Mouse (Mus musculus) erythroblast, adult 5-6 weeks (primary cell): ENCODE results near the gene Tefm. TPM values are rescaled to one million over a fixed set of nuclear protein-coding genes. Genes with fewer than 3 reads are reported as not detected.
"Not testable (repeated sequence)": the region's sequence is repeated elsewhere in the genome, so short reads cannot be mapped to it uniquely, and the experiment has no call there.

Experiments used
- ATAC-seq: replicated peaks from 2 replicates; pipeline ENCODE4 v1.8.0; 2016; ENCODE audit warnings: moderate number of reproducible peaks, mild to moderate bottlenecking, moderate TSS enrichment, inconsistent platforms; ENCODE audit not compliant: poor library complexity, low FRiP score, severe bottlenecking
- total RNA-seq, 2 experiments: library from RNA; stranded (forward) in 1 of 2; stranded (reverse) in 1 of 2; fragments of 150-400 nt in 1 of 2; fragments of 200-764, 138-1000 nt in 1 of 2; gene quantifications; 2 replicates each; pipeline versions ENCODE4 v1.2.3 to v1.2.4; 2015 to 2017; ENCODE audit warnings: low replicate concordance in 2 of 2

Gene Tefm
- total RNA-seq, 2 experiments from 2014 or later, result 0.77 to 4.0 TPM

DNA sequence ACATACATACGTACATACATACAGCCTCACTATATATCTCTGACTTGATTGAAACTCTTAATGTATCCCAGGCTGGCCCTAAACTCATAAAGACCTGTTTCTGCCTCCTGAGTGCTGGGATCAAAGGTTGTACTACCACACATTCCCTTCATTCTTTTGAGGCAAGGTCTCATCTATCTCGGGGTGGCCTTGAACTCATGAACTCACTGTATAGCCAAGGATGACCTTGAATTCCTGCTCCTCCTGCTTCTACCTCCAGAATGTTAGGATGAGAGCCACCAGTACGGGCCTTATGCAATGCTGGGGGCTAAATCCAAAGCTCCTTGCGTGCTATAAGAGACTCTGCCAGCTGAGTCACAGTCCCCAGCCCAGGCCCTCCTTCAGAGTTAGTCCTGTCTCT lies 19.1 kb upstream of the Tefm start:
- no peak for ATAC-seq

DNA sequence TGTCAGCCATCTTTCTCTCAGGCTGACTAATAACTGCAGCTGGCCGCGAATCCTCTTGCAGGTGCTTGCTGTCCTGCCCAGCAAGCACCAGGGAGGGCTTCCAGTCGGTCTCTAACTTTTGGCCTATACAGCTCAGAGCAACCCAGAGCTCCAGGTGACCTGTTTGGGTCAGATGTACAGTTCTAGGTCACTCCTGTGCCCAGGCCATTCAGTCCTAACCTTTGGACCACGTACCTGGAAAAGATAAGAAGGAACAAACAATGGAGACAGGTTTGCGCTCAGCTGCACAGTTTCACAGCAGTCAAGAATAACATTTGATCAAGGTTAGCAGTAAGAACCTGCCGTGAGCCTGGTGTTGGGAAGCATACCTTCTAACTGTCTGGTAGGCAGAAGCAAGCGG lies 17.0 kb upstream of the Tefm start:
- ATAC-seq, result no peak

DNA sequence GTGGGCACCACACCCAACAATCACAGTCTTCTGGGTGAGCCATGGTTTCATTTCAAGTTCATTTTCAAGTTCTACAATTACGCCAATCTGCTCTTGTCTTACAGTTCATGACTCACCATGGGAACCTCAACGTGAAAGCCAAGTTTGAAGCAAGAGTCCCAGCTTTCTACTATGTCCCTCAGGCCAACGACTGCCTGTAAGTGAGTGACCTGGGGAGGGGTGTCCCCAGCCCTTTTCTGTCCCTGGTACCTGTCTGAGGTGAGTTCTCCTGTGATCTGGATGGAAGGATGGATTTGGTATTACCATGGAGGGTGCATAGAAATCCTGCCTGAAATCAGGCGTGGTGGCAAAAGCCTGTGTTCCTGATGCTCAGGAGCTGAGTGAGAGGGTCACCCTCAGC lies 14.9 kb upstream of the Tefm start:
- ATAC-seq, result no peak

DNA sequence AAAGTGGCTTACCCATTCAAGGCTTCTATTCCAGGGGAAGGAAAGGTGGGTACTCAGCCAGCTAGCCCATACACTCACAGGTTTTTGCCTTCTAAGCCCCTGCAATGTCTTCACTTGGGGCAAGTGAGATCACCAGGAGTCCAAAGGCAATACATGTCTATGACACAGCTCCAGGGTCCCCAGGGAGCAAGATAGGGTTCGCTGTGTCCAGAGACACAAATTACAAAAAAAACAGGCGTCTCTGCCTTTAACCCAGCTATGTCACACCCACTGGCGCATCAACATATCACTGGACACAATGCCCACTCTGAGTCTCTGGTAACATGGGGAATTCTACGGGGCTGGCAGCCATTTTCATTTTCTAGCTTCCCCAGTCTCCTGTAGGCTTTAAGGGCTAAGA lies 14.0 kb upstream of the Tefm start:
- ATAC-seq, result no peak

DNA sequence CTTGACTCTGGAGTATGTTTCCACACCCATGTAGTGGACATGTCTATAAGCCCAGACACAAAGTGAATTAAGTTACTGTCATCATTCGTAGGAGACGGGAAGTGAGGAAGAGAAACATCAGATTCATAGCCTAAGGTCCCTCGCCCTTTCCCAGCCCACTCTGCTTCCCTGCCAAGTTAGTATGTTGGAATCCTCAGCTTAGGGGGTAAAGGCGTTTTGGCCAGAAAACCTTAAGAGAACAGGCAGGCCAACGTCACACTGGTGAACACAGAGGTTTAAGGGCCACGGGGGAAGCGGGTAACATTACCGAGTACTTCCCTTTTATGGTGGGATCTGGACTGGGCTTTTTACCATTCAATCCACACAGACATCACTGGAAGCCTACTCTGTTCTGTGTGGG lies 13.6 kb upstream of the Tefm start:
- no peak for ATAC-seq

DNA sequence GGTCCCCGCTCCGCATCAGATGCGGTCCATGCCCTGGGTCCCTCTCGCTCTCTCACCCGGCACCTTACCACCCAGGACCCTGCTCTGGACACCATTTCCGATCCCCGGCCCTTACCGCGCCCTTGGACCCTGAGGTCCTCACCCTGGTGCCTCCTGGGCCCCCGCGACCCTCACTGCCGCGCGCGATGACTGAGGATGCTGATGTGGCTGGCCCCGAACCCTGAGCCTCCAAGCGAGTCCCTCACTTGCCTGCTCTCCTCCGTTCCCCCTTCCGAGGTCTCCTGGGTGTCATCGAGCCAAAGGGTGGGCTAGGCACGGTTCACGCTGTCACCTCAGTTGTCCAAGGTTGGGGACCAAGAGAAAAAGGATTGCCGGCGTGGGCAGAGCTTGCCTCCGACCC lies 12.5 kb upstream of the Tefm start:
- no peak for ATAC-seq

DNA sequence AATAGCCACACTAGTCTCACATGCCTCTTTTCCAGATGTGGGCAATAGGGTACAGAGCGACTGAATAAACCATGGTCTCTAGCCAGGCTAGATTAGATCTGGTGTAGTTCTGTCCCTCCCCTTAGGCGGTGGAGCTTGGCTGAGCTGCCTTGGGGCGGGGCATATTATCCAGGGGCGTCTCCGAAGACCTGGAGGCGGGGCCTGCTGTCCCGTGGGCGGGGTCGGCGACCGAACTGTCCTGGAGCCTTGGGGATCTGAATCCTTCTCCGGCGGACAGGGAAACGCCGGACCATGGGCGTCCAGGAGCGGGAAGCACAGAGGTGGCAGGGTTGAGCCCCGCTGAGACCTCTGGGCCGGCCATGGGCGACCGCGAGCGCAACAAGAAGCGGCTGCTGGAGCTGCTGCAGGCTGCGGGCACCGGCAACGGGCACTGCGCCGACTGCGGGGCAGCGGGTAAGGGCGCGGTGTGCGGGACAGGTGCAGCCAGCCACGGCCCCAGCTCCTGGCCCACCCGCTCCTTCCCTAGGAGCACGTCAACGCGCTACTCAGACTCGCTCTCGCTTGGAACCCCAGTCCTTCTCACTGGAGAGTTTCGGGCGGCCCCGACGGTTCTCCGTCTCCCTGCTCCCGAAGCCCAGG lies 12.0 kb upstream of the Tefm start, which contains the start of gene Adap2:
Adap2 (plus strand) TSS at position 249 of the 639 bp plus-strand sequence.
- peak; percentile 96 for ATAC-seq

DNA sequence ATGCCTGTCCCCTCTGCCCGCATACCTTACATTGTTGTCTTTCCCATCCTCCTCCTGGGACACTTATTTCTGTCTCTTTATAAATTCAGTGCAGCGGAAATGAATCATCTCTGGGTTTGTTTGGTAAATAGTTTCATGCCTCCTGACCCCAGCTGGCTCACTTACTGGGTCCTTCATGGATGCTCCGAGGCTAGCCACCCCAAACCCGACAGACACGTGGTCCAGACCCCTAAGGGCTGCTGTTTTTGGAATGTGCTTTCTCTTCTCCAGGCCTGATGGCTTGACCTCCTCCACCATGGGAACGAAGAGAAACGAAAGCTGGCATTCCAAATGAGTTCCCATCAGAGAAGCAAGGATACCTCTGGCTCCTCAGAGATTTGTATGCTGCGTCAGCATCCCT lies 10.4 kb upstream of the Tefm start:
- no peak for ATAC-seq

DNA sequence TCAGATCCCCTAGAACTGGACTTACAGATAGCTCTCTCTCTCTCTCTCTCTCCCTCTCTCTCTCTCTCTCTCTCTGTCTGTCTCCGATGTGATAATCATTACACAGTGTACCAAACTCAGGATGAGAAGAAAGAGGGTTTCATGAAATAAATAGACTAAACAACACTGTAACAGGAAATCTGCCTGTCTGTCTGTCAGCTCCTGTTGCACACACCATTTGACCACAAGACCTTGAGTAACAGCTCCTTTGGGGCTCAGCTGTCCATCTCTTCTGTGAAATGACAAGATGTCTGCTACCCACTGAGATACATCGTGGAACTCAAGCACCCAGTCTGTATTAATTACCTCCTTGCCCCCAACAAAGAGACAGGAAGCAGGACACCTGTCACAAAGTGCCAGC lies 9.6 kb upstream of the Tefm start:
- ATAC-seq, result no peak

DNA sequence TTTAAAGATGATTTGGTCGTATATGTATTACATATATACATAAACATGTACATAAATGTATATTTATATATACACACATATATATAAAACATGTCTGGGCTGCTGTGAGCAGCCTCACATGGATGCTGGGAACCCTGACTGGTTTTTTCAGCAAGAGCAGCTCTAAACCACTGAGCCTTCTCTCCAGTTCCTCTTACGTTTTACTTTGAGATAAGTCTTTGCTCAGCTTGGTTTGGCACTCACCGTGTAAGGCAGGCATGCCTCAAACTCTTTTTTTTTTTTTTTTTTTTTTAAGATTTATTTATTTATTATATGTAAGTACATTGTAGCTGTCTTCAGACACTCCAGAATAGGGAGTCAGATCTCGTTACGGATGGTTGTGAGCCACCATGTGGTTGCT lies 8.6 kb upstream of the Tefm start:
- no peak for ATAC-seq

DNA sequence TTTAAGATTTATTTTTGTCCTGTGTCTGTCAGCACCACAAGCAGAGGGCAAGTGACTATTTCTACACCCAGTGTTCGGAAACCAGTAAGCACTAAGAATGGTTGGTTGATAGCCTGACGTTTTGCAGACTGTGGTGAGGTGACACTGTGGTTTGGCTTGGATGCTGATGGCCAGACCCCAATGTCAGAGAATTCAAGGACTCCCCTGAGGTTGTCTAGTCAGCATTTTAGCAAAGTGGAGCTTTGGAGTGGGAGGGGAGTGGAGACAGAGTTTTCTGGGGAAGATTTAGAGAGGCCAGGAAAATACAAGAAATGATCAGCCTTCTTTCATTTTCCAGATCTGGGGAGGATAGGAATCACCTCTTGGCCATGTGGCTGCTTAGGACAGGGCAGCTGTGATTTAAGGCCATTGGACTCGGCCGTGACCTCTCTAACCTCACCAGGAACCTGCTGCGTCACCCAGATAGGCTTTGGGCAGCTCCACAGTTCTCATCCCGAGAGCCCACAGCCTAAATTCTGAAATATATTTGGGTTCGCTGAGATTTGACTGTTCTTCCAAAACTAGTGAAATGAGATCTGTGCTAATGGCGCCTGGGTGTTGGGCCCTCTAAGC lies 7.5 kb upstream of the Tefm start:
- ATAC-seq, result no peak

DNA sequence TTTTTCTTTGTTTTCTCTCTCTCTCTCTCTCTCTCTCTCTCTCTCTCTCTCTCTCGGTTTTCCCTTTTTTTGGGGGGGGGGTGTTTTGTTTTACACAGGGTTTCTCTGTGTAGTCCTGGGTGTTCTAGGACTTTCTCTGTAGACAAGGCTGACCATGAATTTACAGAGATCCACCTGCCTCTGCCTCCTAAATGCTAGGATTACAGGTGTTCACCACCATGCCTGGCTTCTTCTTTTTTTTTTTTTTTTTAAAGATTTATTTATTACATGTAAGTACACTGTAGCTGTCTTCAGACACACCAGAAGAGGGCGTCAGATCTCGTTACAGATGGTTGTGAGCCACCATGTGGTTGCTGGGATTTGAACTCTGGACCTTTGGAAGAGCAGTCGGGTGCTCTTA lies 7.0 kb upstream of the Tefm start:
- not testable (repeated sequence) for ATAC-seq

DNA sequence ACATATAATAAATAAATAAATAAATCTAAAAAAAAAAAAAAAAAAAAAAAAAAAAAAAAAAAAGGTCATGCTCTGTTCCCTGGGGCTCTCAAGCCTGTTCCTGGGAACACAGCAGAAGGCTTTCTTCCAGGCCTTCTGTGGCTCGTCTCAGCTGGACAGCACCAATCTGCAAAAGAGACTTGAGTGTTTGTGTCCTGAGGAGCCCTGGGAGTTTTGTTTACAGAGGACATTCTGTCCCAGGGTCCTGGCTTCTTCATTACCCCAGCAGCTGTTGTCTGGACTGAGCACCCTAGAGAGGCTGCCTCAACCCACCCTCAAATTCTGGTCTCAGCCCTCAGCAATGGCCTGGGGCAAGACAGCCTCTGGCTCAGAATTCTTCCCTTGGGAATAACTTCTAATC lies 6.3 kb upstream of the Tefm start:
- no peak for ATAC-seq

DNA sequence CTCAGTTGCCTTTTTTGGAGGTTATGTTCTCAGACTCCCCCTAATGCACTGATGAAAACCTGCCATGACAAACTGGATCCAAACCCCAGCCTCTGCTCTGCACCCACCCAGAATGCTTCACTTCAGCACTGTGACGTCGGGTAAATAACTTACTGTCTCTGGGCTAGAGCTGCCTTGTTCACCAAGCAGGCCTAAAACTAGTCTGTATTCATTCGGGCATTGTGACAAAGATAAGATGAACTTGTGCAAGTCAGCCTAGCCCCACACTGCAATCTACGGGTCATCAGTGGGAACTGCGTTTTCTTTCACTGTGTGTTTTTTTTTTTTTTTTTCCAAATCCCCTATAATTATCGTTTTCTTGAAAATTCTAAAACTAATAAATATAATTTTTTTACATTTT lies 5.8 kb upstream of the Tefm start:
- ATAC-seq, result no peak

DNA sequence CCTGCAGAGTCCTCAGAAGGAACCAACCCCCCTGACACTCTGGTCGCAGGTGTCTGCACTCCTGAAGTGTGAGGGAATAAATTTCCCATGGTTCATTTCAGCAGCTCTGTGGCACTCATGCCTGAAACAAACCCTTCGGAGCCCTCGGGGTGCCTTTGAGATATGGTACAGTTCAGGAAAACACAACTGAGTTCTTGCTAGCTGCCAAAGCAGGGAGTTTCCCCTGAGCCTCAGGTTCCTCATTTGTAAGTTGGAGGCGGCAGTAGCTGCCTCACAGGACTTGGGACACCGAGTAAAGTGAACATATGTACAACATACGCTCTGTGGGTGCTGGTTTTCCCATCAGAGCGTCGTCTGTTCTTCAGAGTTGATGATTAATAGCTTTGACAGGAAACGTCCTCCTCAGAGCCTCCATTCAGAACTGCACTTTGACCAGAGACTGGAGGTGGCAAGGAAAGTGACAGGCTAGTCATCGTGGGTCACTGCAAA lies 3.9 kb upstream of the Tefm start:
- ATAC-seq, result no peak

DNA sequence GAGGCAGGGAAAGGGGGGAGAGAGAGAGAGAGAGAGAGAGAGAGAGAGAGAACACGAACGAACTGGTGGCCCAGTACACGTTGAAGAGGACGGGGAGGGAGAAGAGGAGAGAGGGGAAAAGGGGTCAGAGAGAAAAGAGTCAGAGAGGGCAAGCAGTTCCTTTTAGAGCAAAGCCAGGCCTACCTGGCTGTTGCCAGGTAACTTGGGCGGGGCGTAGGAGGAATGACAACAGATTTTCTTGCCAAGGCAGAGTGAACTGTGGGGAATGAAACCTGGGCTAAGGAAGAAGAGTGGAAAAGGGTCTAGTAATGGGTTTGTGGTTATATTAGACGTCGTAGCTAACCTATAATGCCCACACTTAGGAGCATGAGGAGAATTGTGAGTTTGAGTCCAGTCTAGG lies 897 bp upstream of the Tefm start:
- ATAC-seq, result no peak

DNA sequence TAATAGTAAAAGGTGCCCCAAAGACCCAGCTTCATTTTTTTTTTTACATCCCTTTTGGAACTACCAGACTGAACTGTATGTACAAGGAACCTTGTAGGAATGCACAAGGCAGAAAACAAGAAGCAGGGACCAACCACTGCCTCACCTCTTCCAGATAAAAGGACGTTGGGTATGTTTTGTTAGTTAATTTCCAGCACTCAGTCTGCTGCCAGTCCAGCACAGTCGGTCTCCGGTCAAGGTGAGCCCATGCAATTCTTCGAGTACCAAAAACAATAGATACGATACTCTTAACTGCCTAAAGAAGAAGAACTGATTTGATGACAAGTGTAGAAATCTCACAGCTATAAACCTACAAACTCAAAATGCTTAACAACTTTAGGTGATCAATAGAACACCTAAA lies 4.2 kb downstream of the Tefm start:
- no peak for ATAC-seq

DNA sequence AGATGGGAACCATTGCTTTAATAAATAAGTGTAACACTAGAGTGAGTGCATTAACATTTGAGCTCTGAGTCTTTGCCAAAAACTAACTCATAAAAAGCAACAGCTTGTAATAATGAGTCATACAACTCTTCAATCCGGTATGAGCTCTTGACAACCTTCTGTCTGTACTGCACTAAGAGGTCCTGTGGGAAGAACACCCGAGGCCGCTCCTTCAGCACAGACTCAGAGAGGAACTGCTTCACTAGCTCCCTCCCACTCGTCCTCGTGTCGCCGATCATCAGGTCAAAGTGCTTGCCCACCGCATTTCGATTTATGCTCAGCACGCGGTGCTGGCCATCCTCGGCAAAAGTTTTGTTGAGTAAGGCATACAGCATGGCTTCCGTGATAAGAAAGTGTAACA lies 5.2 kb downstream of the Tefm start:
- ATAC-seq, result no peak

DNA sequence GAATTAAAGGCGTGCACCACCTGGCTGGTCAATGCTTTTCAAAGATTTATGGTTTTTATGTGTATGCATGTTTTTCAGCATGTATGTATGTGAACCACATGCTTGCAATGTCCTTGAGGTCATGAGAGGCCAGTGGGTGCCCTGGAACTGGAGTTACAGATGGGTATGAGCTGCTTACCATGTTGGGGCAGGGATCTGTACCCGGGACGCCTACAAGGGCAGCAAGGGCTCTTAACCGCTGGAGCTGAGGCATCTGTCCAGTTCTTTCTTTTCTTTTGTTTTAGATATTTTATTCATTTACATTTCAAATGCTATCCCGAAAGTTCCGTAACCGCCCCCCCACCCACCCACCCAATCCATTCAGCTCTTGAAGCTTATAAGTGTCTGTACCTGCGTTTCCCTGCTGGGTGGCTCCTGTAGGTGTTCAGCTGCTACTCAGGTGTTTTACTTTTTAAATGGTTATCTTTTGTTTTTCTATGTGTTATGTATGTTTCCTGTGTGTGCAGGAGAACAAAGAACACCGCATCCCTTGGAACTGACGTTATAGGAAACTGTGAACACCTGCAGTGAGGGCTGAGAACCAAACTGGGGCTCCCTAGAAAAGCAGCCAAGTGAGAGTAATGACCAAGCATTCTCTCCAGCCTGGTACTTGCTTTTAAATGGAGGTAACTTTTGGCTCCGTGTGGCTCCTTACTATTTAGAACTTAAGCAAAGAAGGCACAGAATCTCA lies 5.9 kb downstream of the Tefm start:
- no peak for ATAC-seq

DNA sequence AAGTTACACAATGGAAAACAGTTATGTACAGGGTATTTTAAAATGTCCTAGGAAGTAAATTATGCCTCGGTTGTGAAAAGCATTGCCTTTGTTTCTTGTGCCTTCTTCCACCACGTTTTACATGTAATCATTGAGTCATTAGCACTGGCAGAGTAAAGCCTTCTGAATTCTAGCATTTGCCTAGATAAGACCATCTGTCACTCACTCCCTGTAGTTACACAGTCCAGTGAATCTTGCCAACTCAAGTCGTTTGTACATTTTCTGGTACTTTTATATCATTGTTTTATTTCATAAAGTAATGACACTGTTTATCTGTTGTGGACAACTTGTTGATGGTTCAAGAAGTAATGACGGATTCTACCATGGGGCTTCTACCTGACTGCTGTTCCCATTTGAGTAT lies 7.2 kb downstream of the Tefm start:
- ATAC-seq, result no peak

DNA sequence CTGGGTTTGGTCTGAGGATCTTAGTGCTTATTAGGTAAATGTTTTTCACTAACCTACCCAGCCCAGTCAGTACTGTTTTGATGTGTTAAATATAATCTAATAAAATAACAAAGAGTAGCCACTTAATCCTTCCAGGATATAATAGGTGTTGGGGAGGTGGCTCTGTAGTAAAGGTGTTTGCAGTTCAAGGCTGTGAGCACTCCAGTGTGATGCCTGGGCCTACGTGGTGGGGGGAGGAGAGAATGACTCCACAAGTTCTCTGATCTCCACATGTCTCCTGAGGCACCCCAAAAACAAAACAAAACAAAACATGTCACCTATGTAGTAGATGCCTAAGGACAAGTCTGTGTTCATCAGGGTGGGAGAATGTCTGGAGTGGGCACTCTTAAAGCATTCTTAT lies 9.9 kb downstream of the Tefm start:
- no peak for ATAC-seq
